Mouse (Mus musculus) embryonic facial prominence, embryonic 12.5 days (tissue): ENCODE measurements at regions not wholly inside any gene's neighbourhood (a gene's known extent, or its start where the extent isn't known, plus 50 kb on each side); places are given as distances from the start of the nearest gene placed in this dataset.

Source experiments
- ATAC-seq: fragments of 200-750 bp; cut with Nextera tagmentation; 2 replicates; pipeline ENCODE4 v1.8.0; 2017; ENCODE audit not compliant: insufficient number of reproducible peaks, insufficient read depth, low FRiP score, low TSS enrichment
- H3K27ac ChIP-seq: fragments of 300-500 bp; sonication (generic); 2 replicates; pipeline ENCODE4 v1.5.1; 2016; ENCODE audit warnings: mild to moderate bottlenecking
- H3K27me3 ChIP-seq: fragments of 300-500 bp; sonication (generic); 2 replicates; pipeline ENCODE4 v1.6.1; 2016; ENCODE audit warnings: mild to moderate bottlenecking, moderate library complexity
- H3K36me3 ChIP-seq: fragments of 300-500 bp; sonication (generic); 2 replicates; pipeline ENCODE4 v1.6.1; 2016; ENCODE audit warnings: mild to moderate bottlenecking
- H3K4me1 ChIP-seq: fragments of 300-500 bp; sonication (generic); 2 replicates; pipeline ENCODE4 v1.6.1; 2016
- H3K4me2 ChIP-seq: fragments of 300-500 bp; sonication (generic); replicated peaks from 2 replicates; pipeline ENCODE4 v1.6.1; 2016; ENCODE audit warnings: mild to moderate bottlenecking, moderate library complexity
- H3K4me3 ChIP-seq: fragments of 300-500 bp; sonication (generic); 2 replicates; pipeline ENCODE4 v1.5.1; 2016; ENCODE audit warnings: mild to moderate bottlenecking
- H3K9ac ChIP-seq: fragments of 300-500 bp; sonication (generic); 2 replicates; pipeline ENCODE4 v1.6.1; 2016; ENCODE audit warnings: mild to moderate bottlenecking, moderate library complexity
- H3K9me3 ChIP-seq: fragments of 300-500 bp; sonication (generic); 2 replicates; pipeline ENCODE4 v1.6.1; 2016; ENCODE audit warnings: mild to moderate bottlenecking, moderate library complexity
- WGBS: fragments of 180-500 bp; shearing (Covaris S2); methylation state at CpG from one replicate; pipeline ENCODE4 v1.1.7; 2016; 5-methylcytosine and 5-hydroxymethylcytosine counted together

GRCm38 (mm10) chr8:109373977-109374376, 119.8 kb upstream of the Pmfbp1 start:
- Histone ChIP-seq H3K36me3 (no peaks in the 10 kb centered on the region), H3K9me3 (no peaks in the 10 kb centered on the region), H3K9ac (no peak overlapping the region), H3K27ac (no peak overlapping the region), H3K4me3 (no peak overlapping the region), H3K27me3 (no peaks in the 10 kb centered on the region), H3K4me1 (no peaks in the 10 kb centered on the region), H3K4me2 (no peak overlapping the region)
- WGBS: 80% methylated on average over 2 of the region's 2 CpGs
- no peak for ATAC-seq

- Histone ChIP-seq H3K36me3 (no peaks in the 10 kb centered on the region), H3K4me1 (no peaks in the 10 kb centered on the region), H3K4me2 (no peak overlapping the region), H3K27ac (no peak overlapping the region), H3K27me3 (no peaks in the 10 kb centered on the region), H3K4me3 (no peak overlapping the region), H3K9ac (no peak overlapping the region), H3K9me3 (no peaks in the 10 kb centered on the region)
- WGBS: 89% methylated on average over 3 of the region's 3 CpGs
- ATAC-seq: no peak
Observed at GRCm38 (mm10) chr8:109384881-109385280, 108.9 kb upstream of the Pmfbp1 start.

GRCm38 (mm10) chr8:109395133-109395855, 98.5 kb upstream of the Pmfbp1 start:
- Histone ChIP-seq H3K36me3 (no peaks in the 10 kb centered on the region), H3K4me3 (no peak overlapping the region), H3K27ac (no peak overlapping the region), H3K27me3 (no peaks in the 10 kb centered on the region), H3K4me1 (no peaks in the 10 kb centered on the region), H3K4me2 (no peak overlapping the region), H3K9ac (no peak overlapping the region), H3K9me3 (no peaks in the 10 kb centered on the region)
- no peak for ATAC-seq
- 79% methylated on average over 6 of the region's 6 CpGs for WGBS

- Histone ChIP-seq H3K9me3 (no peaks in the 10 kb centered on the region), H3K4me2 (no peak overlapping the region), H3K9ac (no peak overlapping the region), H3K4me1 (no peaks in the 10 kb centered on the region), H3K4me3 (no peak overlapping the region), H3K27ac (no peak overlapping the region), H3K27me3 (no peaks in the 10 kb centered on the region), H3K36me3 (no peaks in the 10 kb centered on the region)
- 58% methylated on average over 11 of the region's 11 CpGs for WGBS
- no peak for ATAC-seq
Observed at GRCm38 (mm10) chr8:109399616-109400015, 94.2 kb upstream of the Pmfbp1 start.

DNA sequence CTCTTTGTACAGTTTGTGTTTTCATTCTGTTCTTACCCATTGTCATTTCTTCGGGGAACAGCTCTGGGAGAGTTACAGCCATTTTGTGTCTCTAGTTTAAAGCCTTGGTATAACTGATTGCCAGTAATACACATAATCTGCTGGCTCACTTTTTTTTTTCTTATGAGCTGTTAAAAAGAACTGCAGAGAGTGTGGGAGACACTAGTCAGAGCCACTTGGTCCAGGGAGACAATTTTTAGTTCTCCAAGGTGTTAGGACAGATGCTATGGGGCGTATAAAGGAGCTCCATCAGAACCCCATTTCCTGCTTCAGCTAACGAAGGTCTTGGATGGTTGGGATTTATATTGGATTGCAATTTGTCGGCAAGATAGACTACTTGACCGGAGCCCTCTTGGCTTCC, 93.6 kb upstream of the Pmfbp1 start:
- Histone ChIP-seq H3K9me3 (no peaks in the 10 kb centered on the region), H3K4me2 (no peak overlapping the region), H3K4me1 (no peaks in the 10 kb centered on the region), H3K27me3 (no peaks in the 10 kb centered on the region), H3K36me3 (no peaks in the 10 kb centered on the region), H3K4me3 (no peak overlapping the region), H3K27ac (no peak overlapping the region), H3K9ac (no peak overlapping the region)
- ATAC-seq: no peak
- 94% methylated on average over 5 of the region's 5 CpGs for WGBS

GRCm38 (mm10) chr8:109407913-109408312, 85.9 kb upstream of the Pmfbp1 start:
- WGBS: 57% methylated on average over 5 of the region's 5 CpGs
- Histone ChIP-seq H3K4me2 (no peak overlapping the region), H3K4me3 (no peak overlapping the region), H3K4me1 (no peaks in the 10 kb centered on the region), H3K9me3 (no peaks in the 10 kb centered on the region), H3K27me3 (no peaks in the 10 kb centered on the region), H3K36me3 (no peaks in the 10 kb centered on the region), H3K27ac (no peak overlapping the region), H3K9ac (no peak overlapping the region)
- no peak for ATAC-seq

DNA sequence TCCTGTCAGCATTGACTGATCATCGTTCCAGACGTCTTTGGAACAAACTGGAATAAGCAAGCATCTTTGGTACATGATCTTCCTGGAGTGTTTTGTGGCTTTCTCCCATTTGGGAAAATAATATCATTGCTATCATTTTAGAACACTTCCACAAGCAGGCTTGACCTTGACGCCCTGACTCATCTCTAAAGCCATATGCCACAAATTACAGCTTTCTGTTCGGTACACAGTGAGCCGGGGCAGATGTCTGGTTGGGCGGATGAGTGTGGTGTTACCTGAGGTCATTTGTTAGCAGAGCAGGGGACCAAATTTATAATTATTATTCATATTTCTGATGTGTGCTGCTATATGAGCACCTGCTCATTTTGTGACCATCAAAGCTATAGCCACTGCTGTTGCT, 83.3 kb upstream of the Pmfbp1 start:
- H3K4me1 ChIP-seq: no peaks in the 10 kb centered on the region
- H3K9me3 ChIP-seq: no peaks in the 10 kb centered on the region
- no peaks in the 10 kb centered on the region for H3K27me3 ChIP-seq
- no peak overlapping the region for H3K4me2 ChIP-seq
- ATAC-seq: no peak
- no peak overlapping the region for H3K9ac ChIP-seq
- H3K36me3 ChIP-seq: no peaks in the 10 kb centered on the region
- H3K27ac ChIP-seq: no peak overlapping the region
- WGBS: 67% methylated on average over 6 of the region's 6 CpGs
- H3K4me3 ChIP-seq: no peak overlapping the region

DNA sequence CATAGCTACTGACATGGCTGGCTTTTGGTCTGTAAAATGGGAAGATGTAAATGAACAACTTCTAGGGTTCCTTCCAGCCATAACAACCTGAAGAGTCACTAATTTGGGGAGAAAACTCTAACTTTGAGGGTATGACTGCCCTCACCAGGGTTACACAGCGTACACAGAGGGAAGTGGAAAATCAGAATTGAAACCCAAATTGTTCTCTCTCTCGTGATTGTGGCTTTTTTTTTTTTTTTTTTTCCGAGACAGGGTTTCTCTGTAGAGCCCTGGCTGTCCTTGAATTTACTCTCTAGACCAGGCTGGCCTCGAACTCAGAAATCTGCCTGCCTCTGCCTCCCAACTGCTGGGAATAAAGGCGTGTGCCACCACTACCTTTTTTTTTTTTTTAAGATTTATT, 80.4 kb upstream of the Pmfbp1 start:
- Histone ChIP-seq H3K9me3 (no peaks in the 10 kb centered on the region), H3K4me1 (peaks cover 11% of the 10 kb centered on the region; the same call in 1 of the 2 replicates), H3K4me3 (no peak overlapping the region), H3K36me3 (no peaks in the 10 kb centered on the region), H3K9ac (no peak overlapping the region), H3K4me2 (no peak overlapping the region), H3K27me3 (no peaks in the 10 kb centered on the region), H3K27ac (no peak overlapping the region)
- WGBS: 87% methylated on average over 5 of the region's 5 CpGs
- no peak for ATAC-seq

DNA sequence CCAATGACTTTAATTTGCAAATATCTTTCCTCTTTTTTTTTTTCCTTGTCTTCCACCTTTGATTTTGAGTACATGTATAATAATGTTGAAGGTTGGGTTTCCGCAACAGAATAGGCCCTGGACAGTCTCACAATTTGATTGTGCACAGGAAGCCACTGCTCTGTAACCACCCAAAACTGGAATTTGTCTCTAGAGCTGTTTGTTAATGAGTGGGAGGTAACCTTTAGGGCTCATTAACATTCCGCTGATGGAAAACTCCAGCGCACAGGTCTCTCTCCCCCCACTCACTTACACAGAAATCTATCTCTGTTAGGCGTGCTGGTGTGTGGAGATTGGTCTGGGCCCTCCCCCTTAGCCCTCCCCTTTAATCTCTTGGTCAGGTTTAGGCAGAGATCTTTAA, 78.5 kb upstream of the Pmfbp1 start:
- H3K27me3 ChIP-seq: no peaks in the 10 kb centered on the region
- no peak overlapping the region for H3K4me2 ChIP-seq
- no peaks in the 10 kb centered on the region for H3K9me3 ChIP-seq
- peaks cover 11% of the 10 kb centered on the region; the same call in 1 of the 2 replicates for H3K4me1 ChIP-seq
- no peak overlapping the region for H3K27ac ChIP-seq
- no peak; the same call in 1 of the 2 replicates for ATAC-seq
- H3K4me3 ChIP-seq: no peak overlapping the region
- no peak overlapping the region for H3K9ac ChIP-seq
- H3K36me3 ChIP-seq: no peaks in the 10 kb centered on the region
- WGBS: 61% methylated on average over 4 of the region's 4 CpGs

GRCm38 (mm10) chr8:109415906-109416305, 77.9 kb upstream of the Pmfbp1 start:
- Histone ChIP-seq H3K9ac (no peak overlapping the region), H3K9me3 (no peaks in the 10 kb centered on the region), H3K36me3 (no peaks in the 10 kb centered on the region), H3K4me3 (no peak overlapping the region), H3K27me3 (no peaks in the 10 kb centered on the region), H3K27ac (no peak overlapping the region), H3K4me1 (peaks cover 11% of the 10 kb centered on the region; the same call in 1 of the 2 replicates), H3K4me2 (no peak overlapping the region)
- ATAC-seq: no peak
- WGBS: 79% methylated on average over 11 of the region's 11 CpGs

DNA sequence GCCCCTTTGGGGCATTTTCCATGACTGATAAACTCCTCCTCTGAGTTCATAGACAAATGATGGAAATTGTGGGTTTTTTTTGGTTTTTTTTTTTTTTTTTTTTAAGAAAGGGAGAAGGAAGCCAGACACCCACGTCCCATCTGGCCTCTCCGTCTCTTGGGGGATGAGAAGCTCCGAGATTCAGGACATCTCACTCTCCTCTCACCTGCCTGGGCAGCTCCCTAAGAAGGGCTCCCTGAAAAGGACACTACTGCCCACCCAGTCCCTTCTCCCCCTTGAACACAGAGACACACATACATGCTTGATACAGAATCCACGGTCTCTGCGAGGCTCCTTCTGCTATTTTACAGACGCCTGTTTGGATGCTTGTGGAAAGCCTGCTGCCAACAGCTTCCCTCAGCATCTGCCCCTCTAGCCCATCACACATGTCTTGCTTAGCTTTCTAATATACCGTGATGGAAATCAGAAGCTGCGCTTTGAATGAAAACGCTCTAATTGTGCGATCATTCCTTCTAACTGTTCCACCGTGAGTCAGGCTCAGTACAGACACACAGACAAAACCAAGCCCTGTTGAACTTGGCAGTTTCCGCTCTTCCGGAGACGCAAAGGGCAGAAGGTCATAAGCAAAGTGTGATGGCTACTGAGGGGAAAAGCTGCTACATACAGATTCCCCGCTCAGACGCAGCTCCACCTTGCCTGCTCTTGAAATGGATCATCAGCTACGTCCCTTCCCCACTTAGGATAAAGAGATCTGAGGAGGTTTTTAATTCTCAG, 77.3 kb upstream of the Pmfbp1 start:
- H3K4me2 ChIP-seq: 0 out of 2 replicates have a peak overlapping the region, but pooled peaks have one; percentile 6
- no peak overlapping the region for H3K27ac ChIP-seq
- H3K9me3 ChIP-seq: no peaks in the 10 kb centered on the region
- H3K4me3 ChIP-seq: no peak overlapping the region
- no peak for ATAC-seq
- peaks cover 11% of the 10 kb centered on the region; the same call in 1 of the 2 replicates for H3K4me1 ChIP-seq
- no peak overlapping the region for H3K9ac ChIP-seq
- H3K36me3 ChIP-seq: no peaks in the 10 kb centered on the region
- H3K27me3 ChIP-seq: no peaks in the 10 kb centered on the region
- 62% methylated on average over 17 of the region's 17 CpGs for WGBS

DNA sequence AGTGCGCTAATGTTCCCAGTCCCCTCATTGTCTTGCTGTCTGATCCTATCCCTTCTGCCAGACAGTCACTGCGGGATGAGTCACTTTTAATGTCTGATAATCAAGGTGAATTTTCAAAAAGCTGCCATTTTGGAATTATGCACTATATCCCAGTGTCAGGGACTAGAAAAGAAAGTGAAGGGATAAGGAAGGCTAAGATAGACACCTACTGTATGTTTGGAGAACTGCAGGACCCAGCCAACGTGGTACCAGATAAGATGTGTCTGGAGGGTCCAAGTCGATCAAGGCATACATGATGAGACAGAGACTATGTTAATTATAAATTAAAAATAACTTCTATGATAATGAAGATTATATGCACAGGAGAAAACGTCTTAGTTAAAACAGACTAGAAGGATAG, 76.6 kb upstream of the Pmfbp1 start:
- Histone ChIP-seq H3K27ac (no peak overlapping the region), H3K9ac (no peak overlapping the region), H3K27me3 (no peaks in the 10 kb centered on the region), H3K4me1 (peaks cover 11% of the 10 kb centered on the region; the same call in 1 of the 2 replicates), H3K4me3 (no peak overlapping the region), H3K9me3 (no peaks in the 10 kb centered on the region), H3K4me2 (0 out of 2 replicates have a peak overlapping the region, but pooled peaks have one; percentile 6), H3K36me3 (no peaks in the 10 kb centered on the region)
- ATAC-seq: 0 out of 2 replicates have a peak, but pooled peaks have one; percentile 64
- 41% methylated on average over 5 of the region's 5 CpGs for WGBS
